ENCODE assay signal across 19 mouse cellular contexts in genomic region chr12:75721006-75721405, GRCm38 (mm10).
"Had no signal": no experiment of that assay in that cellular context is flagged by ENCODE, and none has a peak within 500 bp of the region (broad histone marks: within the 10 kb centered on the region; RNA-seq: fewer than 3 reads in every experiment).

No protein-coding gene starts in this region.

- H3K4me2 ChIP-seq: limb, embryonic 12.5 days; limb, embryonic 15.5 days; liver, embryonic 11.5 days; lung, embryonic 14.5 days; midbrain, embryonic 13.5 days had no signal

- H3K27ac ChIP-seq: limb, embryonic 12.5 days; limb, embryonic 15.5 days; liver, embryonic 14.5 days; macrophage; midbrain, embryonic 13.5 days; stomach, postnatal 0 days had no signal

- H3K4me1 ChIP-seq: midbrain, embryonic 13.5 days had no signal

- H3K9ac ChIP-seq: limb, embryonic 12.5 days; limb, embryonic 15.5 days; liver, embryonic 14.5 days; liver, postnatal 0 days; lung, embryonic 14.5 days; midbrain, embryonic 13.5 days had no signal

- ATAC-seq: liver, postnatal 0 days; lung, postnatal 0 days; midbrain, embryonic 13.5 days; midbrain, embryonic 16.5 days had no signal

- H3K9me3 ChIP-seq: limb, embryonic 12.5 days; limb, embryonic 15.5 days; midbrain, embryonic 13.5 days had no signal

- H3K27me3 ChIP-seq: limb, embryonic 12.5 days; limb, embryonic 15.5 days; midbrain, embryonic 13.5 days had no signal

- H3K4me3 ChIP-seq: limb, embryonic 12.5 days; limb, embryonic 15.5 days; midbrain, embryonic 13.5 days had no signal

- DNase-seq: kidney, postnatal 25 days; left cerebral cortex, postnatal 4 days; liver, postnatal 0 days; lung, embryonic 14.5 days; right cerebral cortex, adult 18-20 months; right cerebral cortex, postnatal 14 days; right cerebral cortex, postnatal 4 days; thymus, adult 2 months; thymus, postnatal 14 days; thymus, postnatal 4 days had no signal
